Mouse (Mus musculus) hindbrain, embryonic 16.5 days (tissue): ENCODE results near the gene Gm11627. TPM values are rescaled to one million over a fixed set of nuclear protein-coding genes. Genes with fewer than 3 reads are reported as not detected.

Experiments used
- ATAC-seq: fragments of 200-750 bp; cut with Nextera tagmentation; 2 replicates; pipeline ENCODE4 v1.8.0; 2017; ENCODE audit warnings: moderate TSS enrichment, moderate library complexity
- H3K27ac ChIP-seq: fragments of 300-500 bp; sonication (generic); 2 replicates; pipeline ENCODE4 v1.5.1; 2014; ENCODE audit warnings: low read depth, mild to moderate bottlenecking, control low read depth, low read length, moderate library complexity
- H3K27me3 ChIP-seq: fragments of 300-500 bp; sonication (generic); replicated peaks from 2 replicates; pipeline ENCODE4 v1.6.1; 2014; ENCODE audit warnings: low read length; ENCODE audit not compliant: control insufficient read depth, insufficient read depth
- H3K36me3 ChIP-seq: fragments of 300-500 bp; sonication (generic); 2 replicates; pipeline ENCODE4 v1.6.1; 2014; ENCODE audit warnings: mild to moderate bottlenecking, low read length, moderate library complexity, mixed read lengths; ENCODE audit not compliant: control insufficient read depth, insufficient read depth
- H3K4me1 ChIP-seq: fragments of 300-500 bp; sonication (generic); 2 replicates; pipeline ENCODE4 v1.6.1; 2014; ENCODE audit warnings: low read depth, low read length; ENCODE audit not compliant: control insufficient read depth, insufficient read depth
- H3K4me2 ChIP-seq: fragments of 300-500 bp; sonication (generic); 2 replicates; pipeline ENCODE4 v1.6.1; 2014; ENCODE audit warnings: mild to moderate bottlenecking, low read length, control low read depth, moderate library complexity
- H3K4me3 ChIP-seq: fragments of 300-500 bp; sonication (generic); 2 replicates; pipeline ENCODE4 v1.5.1; 2014; ENCODE audit warnings: mild to moderate bottlenecking, low read length, control low read depth, moderate library complexity
- H3K9ac ChIP-seq: fragments of 300-500 bp; sonication (generic); 2 replicates; pipeline ENCODE4 v1.6.1; 2014; ENCODE audit warnings: low read depth, mild to moderate bottlenecking, control low read depth, low read length, moderate library complexity
- H3K9me3 ChIP-seq: fragments of 300-500 bp; sonication (generic); 2 replicates; pipeline ENCODE4 v1.6.1; 2014; ENCODE audit warnings: mild to moderate bottlenecking, low read length, moderate library complexity; ENCODE audit not compliant: control insufficient read depth
- WGBS: fragments of 180-500 bp; shearing (Covaris S2); extraction: QIAGEN DNeasy Blood & Tissue Kit; methylation state at CpG from one replicate; pipeline ENCODE4 v1.1.7; 2014; 5-methylcytosine and 5-hydroxymethylcytosine counted together
- polyA plus RNA-seq: library from polyadenylated mRNA; unstranded; fragments of >200 nt; fragmentation: Nextera tagmentation; extraction: Ambion mirVana; gene quantifications from 2 replicates; pipeline ENCODE4 v1.2.1, GENCODE M21; 2015

Gene Gm11627
- polyA plus RNA-seq, 1 experiment from 2014 or later: 4.1 TPM

DNA sequence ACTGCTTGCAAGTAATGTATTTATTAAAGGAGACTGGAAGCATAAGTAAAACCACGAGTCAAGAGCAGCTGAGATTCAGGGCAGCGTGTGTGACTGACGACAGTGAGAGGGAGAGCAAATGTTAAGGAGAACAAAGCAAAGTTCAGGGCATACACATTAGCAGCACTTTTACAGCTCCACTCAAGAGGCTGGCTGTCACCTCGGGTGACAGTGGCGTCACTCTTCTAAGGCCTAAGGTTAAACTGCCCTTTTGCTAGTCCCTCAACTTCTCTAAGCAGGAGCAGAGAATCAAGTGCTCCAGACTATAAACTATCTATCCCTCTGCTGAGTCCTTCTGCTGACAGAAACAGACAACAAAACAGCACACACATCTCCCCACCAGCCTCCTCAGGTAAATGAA, 47.8 kb downstream of the Gm11627 start:
- peaks cover 3% of the 10 kb centered on the region; the same call in 1 of the 2 replicates for H3K4me1 ChIP-seq
- H3K9me3 ChIP-seq: no peaks in the 10 kb centered on the region
- H3K9ac ChIP-seq: no peak overlapping the region
- H3K27ac ChIP-seq: no peak overlapping the region
- 53% methylated on average over 5 of the region's 5 CpGs for WGBS
- ATAC-seq: no peak
- H3K4me2 ChIP-seq: no peak overlapping the region
- H3K36me3 ChIP-seq: no peaks in the 10 kb centered on the region
- H3K4me3 ChIP-seq: no peak overlapping the region
- no peaks in the 10 kb centered on the region for H3K27me3 ChIP-seq

Other genes starting within 250 kb of the Gm11627 start
- gene Slc4a1, start 213.3 kb downstream of the Gm11627 start, polyA plus RNA-seq: 1.4 and 3.2 TPM in 2 replicates
- gene Rundc3a, start 186.1 kb downstream of the Gm11627 start, polyA plus RNA-seq: 127 and 136 TPM in 2 replicates
- 182 and 187 TPM in 2 replicates for gene Slc25a39, start 171.5 kb downstream of the Gm11627 start, polyA plus RNA-seq
- gene Grn, start 149.1 kb downstream of the Gm11627 start, polyA plus RNA-seq: 95.4 and 100 TPM in 2 replicates
- 17.8 and 17.9 TPM in 2 replicates for gene Fam171a2, start 131.8 kb downstream of the Gm11627 start, polyA plus RNA-seq
- gene Itga2b, start 109.3 kb downstream of the Gm11627 start, polyA plus RNA-seq: 9.4 and 13.1 TPM in 2 replicates
- gene Gpatch8, start 23.1 kb downstream of the Gm11627 start, polyA plus RNA-seq: 52.9 and 60.5 TPM in 2 replicates
- gene Fzd2, start 24.9 kb upstream of the Gm11627 start, polyA plus RNA-seq: 6.0 and 6.7 TPM in 2 replicates
- 0.15 and 0.17 TPM in 2 replicates for gene Meioc, start 84.3 kb upstream of the Gm11627 start, polyA plus RNA-seq
- gene Ccdc43, start 118.3 kb upstream of the Gm11627 start, polyA plus RNA-seq: 33.3 and 34.8 TPM in 2 replicates
- gene Adam11, start 182.0 kb upstream of the Gm11627 start, polyA plus RNA-seq: 23.6 and 27.7 TPM in 2 replicates
- 27.6 and 29.8 TPM in 2 replicates for gene Gjc1, start 240.2 kb upstream of the Gm11627 start, polyA plus RNA-seq